Mouse (Mus musculus) megakaryocyte, adult 5-6 weeks (primary cell): ENCODE data around the gene Tmem260. TPM values are rescaled to one million over a fixed set of nuclear protein-coding genes. Genes with fewer than 3 reads are reported as not detected.

Experiments
- ATAC-seq: 2 replicates; pipeline ENCODE4 v1.8.0; 2016; ENCODE audit warnings: mild to moderate bottlenecking, inconsistent platforms; ENCODE audit not compliant: poor library complexity, severe bottlenecking
- total RNA-seq, 2 experiments: library from RNA; stranded (forward) in 1 of 2; stranded (reverse) in 1 of 2; fragments of 153-499, 151-499 nt in 1 of 2; fragments of 221-1000, 200-1000 nt in 1 of 2; gene quantifications; 2 replicates each; pipeline versions ENCODE4 v1.2.3 to v1.2.4; 2015 to 2017

Tmem260 gene
- total RNA-seq, 2 experiments from 2014 or later, result 15.6 to 18.6 TPM

GRCm38 (mm10) chr14:48476278-48476677 is 30.4 kb downstream of the Tmem260 start:
- no peak for ATAC-seq

DNA sequence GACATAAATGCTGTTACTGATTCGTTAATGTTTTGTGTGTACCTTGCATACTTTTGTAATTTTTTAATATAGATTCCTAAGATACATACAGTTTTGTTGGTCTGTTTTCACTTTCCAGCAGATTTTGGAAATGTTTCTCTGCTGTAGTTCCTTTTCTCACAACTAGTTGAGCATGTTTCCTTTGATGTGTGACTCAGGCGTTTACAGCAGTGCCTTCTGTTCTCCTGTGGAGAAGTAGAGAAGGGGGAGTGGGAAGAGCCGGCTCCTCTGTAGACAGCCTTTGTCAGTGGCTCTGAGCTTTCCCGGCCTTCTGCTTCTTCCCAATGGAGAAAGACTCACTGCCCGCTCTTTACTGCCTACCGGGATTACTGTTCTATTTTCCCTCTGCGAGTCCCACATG is 35.7 kb downstream of the Tmem260 start:
- ATAC-seq, result no peak

DNA sequence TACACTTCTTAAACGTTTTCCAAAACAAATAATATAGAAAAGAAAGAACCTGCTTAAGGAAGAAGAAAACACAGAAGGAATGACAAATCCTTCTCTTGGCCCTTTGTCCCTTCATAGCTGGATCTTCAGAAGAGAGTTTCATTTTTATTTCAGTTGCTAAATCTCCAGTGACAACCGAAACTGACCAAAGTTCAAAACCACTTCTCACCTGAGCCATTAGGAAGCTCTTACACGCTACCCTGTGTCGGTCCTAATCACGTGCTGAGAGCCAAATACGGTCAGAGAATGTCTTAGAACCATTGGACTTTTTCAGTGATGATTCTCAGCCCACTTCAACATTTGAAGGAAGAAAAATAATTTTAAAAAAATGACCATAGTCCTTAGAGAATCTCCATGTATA is 36.8 kb downstream of the Tmem260 start:
- no peak for ATAC-seq

- ATAC-seq, result peak; percentile 54
Observed at GRCm38 (mm10) chr14:48493896-48494295, 48.0 kb downstream of the Tmem260 start.

DNA sequence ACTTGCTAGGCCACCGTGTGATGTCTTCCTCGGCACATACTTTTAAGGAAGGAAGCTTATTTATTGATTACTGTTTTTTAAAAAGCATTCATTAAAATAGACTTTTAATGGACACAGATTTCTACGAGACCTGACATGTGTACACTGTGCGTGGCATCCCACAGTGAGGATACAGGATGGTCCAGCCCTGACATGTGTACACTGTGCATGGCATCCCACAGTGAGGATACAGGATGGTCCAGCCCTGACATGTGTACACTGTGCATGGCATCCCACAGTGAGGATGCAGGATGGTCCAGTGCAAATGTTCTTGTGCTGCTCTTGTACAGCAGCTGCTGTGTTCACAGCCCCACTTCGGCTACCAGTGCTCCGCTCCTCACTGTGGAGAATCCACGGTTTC is 56.6 kb downstream of the Tmem260 start:
- ATAC-seq, result no peak

DNA sequence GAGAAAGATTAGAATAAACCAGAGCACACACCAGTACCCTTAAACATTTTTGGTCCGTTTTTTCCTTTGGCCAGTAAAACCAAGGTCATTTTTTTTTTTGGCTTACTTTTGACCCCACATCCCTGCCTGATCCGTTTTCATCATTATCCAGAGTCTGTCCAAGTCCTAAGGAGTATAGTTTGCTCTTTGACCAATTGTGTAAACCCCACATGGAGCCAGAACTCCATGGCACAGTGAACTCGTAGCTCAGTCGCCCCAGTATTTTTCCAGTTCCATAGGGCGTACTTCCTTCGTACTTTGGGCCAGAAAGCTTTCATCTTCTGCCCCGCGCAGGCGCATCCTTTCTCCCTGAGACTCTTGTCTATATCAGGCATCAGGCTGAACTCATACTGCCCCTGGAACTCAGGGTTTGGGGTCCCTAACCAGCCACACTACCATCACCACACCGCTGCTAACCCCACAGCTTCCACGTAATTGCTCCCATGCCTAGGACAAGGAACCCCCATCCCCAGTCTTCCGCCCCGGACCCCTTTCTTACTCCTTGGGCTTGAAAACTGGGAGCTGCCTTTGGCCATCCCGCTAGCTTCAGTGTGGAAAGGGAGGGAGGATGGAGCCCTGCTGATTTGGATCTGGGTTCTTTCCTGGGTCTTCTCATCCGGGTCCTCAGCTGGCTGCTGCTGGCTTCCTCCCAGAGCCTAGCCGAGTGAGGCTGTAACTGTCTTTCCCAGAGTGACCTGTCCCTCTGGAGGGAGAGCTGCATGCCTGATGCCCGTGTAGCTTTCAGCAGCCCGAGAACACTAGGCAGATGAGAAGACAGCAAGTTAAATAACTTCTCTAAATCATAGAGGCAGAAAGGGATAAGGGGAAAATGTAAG is 58.0 kb downstream of the Tmem260 start:
- ATAC-seq, result no peak

- ATAC-seq, result no peak
Observed at GRCm38 (mm10) chr14:48504566-48504950, 58.6 kb downstream of the Tmem260 start.

- no peak for ATAC-seq
Observed at GRCm38 (mm10) chr14:48505606-48506005, 59.7 kb downstream of the Tmem260 start.

- no peak for ATAC-seq
Observed at GRCm38 (mm10) chr14:48507376-48507775, 61.5 kb downstream of the Tmem260 start.

DNA sequence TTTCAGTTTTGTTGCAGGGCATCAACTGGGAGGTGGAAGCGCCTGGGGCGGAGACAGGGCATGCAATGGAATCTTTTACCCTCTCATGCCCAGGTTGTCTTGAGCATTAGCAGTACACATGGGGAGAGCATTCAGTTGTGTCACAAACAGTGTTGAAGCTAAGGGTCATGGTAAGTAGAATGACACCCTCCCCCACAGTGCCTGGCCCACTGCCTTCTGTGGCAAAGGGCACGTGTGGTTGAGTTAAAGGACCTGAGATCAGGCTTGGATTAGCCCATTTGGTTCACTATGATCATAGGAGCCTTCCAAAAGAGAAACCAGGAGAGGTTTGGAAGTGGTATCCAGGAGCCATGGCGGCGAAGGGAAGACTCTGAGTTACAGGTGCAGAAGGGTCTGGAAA is 63.2 kb downstream of the Tmem260 start:
- ATAC-seq, result no peak

GRCm38 (mm10) chr14:48513098-48513823 is 67.3 kb downstream of the Tmem260 start:
- ATAC-seq, result no peak

DNA sequence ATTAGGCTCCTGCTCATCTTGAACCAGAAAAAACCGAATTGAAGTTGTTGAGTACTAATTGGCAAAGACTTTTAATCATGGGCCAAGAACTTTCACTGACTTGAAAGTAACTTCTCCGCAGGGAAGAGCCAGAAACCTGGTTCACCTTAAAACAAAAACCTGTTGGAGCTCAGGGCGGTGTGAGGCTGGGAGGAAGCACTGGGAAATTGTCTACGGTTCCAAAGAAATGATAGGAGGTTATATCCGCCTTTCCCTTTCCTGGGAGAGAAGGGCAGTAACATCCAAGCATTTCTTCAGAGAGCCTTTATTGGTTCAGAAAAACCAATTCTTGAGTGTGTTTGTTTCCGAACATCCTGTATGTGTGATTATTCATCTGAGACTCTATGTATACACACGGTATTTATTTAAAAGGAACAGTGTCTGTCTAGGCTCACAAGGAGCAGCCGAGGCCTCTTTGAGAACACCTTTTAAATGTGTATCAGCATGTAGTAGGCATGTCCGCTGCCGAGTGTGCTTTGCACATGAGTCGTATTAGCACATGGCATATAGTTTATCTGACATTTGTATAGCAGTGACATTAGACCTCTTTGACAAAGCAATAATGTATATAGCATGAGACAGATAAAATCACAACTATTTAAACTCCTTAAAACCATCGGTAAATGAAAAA is 68.0 kb downstream of the Tmem260 start:
- no peak for ATAC-seq

DNA sequence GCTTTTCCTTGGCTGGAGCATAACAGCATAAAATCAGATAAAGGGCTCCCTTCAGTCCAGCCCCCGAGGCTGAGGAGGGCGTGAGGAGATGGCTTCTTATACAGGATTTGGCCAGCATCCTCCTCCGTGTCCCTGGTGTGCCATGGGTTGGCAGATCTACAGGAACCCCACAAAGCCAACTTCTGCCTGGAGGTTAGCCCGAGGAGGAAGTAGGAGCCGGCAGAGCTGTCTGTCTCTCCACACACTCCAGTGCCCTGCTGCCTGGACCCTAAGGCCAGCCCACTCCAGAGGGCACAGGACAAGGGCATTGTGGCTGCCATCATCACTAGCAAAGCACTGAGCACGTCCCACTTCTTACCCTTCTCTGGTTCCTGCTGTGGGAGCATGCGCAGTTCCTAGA is 68.7 kb downstream of the Tmem260 start:
- ATAC-seq, result no peak

DNA sequence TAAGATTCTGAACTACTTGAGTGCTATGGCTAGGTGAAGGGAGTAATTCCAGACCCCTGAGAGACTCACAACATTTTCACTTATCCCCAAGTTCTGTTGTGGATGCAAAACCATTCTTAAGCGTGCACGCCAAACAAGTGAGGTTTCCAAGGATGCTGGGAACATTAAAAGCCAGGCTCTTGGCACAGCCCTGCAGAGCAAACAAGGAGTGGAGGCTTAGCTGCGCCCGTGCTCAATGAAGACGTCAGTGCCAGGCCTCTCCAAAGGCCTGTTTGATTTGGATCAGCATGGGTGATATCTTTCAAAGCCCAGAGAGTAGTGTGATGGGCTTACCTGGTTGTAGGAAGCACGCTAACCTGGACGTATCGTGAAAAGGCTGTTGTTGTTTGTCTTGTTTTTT is 69.6 kb downstream of the Tmem260 start:
- ATAC-seq, result no peak

DNA sequence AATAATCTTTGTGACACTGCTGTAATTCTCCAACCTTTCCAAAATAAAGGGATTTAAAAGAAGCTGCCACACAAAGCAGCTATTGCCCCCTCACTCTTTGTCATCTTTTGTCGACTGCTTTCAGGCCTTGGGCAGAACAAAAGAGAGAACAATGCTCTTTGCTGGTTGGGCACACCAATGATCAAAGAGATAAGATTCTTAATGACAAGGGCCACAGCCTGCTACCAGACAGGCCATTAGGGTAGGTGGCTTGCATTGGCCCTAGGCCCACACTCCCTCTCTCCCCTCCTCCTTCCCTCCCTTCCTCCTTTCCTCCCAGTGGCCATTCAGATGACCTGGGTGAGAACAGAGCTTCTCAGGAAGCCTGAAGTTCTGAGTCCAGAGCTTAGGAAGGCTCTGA is 77.4 kb downstream of the Tmem260 start:
- no peak for ATAC-seq

DNA sequence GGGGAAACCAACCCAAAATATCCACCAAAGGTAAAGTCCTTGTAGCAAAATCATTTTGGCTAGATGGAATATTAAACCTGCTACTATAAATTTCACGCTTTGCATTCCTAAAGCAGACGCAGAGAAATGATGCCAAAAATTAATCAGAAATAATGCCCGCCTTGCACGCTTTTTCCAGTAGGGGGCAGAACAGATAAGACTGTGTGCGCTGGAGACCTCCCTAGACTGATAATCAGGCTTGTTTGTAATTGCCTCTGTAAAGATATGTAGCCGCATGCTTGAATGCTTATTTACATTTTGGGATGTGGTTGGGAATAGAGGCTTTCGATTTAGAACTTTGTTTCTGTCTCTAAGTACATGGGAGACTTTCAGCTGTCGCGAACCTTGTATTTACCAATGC is 78.2 kb downstream of the Tmem260 start:
- ATAC-seq, result no peak; the same call in 1 of the 2 replicates

GRCm38 (mm10) chr14:48525055-48525454 is 79.1 kb downstream of the Tmem260 start:
- no peak for ATAC-seq

GRCm38 (mm10) chr14:48530629-48531028 is 84.7 kb downstream of the Tmem260 start:
- no peak for ATAC-seq

GRCm38 (mm10) chr14:48537795-48538766 is 92.2 kb downstream of the Tmem260 start:
- ATAC-seq, result no peak

DNA sequence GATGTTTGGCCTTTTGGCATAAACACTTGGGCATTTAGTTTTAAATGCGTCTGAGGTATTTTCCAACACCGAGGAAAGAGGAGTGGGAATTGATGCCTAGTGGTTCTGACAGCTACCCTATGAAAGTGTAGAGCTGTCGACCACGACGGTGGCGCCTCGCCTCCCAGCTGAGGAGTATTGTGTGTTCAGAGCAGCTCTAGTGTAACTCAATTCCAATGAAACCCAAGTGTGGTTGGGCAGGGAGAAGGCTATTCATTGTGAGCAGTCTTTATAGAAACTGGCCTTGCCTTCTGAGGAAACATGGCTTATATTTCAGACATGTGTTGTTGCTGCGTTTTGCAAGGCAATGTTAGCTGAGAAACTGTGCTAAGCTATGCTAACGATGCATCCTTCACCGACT is 99.2 kb downstream of the Tmem260 start:
- ATAC-seq, result no peak
